Comparison of ENCODE assay signal across 7 mouse cellular contexts in genomic region chr1:71102344-71103173, GRCm38 (mm10). TPM values are rescaled to one million over a fixed set of nuclear protein-coding genes. Genes with fewer than 3 reads are reported as not detected.
DNase-seq lines count a peak whose midpoint lies in the region; ATAC-seq lines count a peak whose summit lies in the region.

TSS of gene Bard1 (minus strand) at chr1:71103146.

- peak within 1 kb of the TSS; percentile 73 for H3K27ac ChIP-seq in embryonic facial prominence, embryonic 11.5 days (replicated peaks; ENCODE audit: low read depth, low read length)
- peak within 1 kb of the TSS; percentile 94 for H3K27ac ChIP-seq in limb, embryonic 10.5 days
- peak within 1 kb of the TSS; percentile 35; the same call in 1 of the 2 replicates for H3K27ac ChIP-seq in midbrain, embryonic 13.5 days

- H3K9ac ChIP-seq in embryonic facial prominence, embryonic 11.5 days (replicated peaks; ENCODE audit: low read length), result peak within 1 kb of the TSS; percentile 79
- H3K9ac ChIP-seq in midbrain, embryonic 13.5 days (replicated peaks), result peak within 1 kb of the TSS; percentile 68

- ATAC-seq in embryonic facial prominence, embryonic 11.5 days (replicated peaks; ENCODE audit: insufficient number of reproducible peaks, low FRiP score, low TSS enrichment, low read depth), result peak; percentile 98
- peak; percentile 83 for ATAC-seq in granulocyte monocyte progenitor cell, adult 5-6 weeks (replicated peaks; ENCODE audit: poor library complexity, severe bottlenecking)
- ATAC-seq in midbrain, embryonic 13.5 days, result peak; percentile 93

- H3K9me3 ChIP-seq in embryonic facial prominence, embryonic 11.5 days (replicated peaks; ENCODE audit: control insufficient read depth, low read length), result no peaks in the 10 kb centered on the region
- H3K9me3 ChIP-seq in limb, embryonic 10.5 days (replicated peaks), result no peaks in the 10 kb centered on the region
- no peaks in the 10 kb centered on the region for H3K9me3 ChIP-seq in midbrain, embryonic 13.5 days

- no peaks in the 10 kb centered on the region for H3K27me3 ChIP-seq in embryonic facial prominence, embryonic 11.5 days (ENCODE audit: control insufficient read depth, insufficient read depth, low read length)
- H3K27me3 ChIP-seq in limb, embryonic 10.5 days (ENCODE audit: low read depth, poor library complexity, severe bottlenecking), result no peaks in the 10 kb centered on the region
- no peaks in the 10 kb centered on the region for H3K27me3 ChIP-seq in midbrain, embryonic 13.5 days

- DNase-seq in adrenal gland, postnatal 14 days, result peak; percentile 98
- peak; percentile 97 for DNase-seq in embryonic facial prominence, embryonic 11.5 days (ENCODE audit: low spot score)
- peak; percentile 97 for DNase-seq in kidney, adult 11 months
- DNase-seq in limb, embryonic 10.5 days (ENCODE audit: low spot score), result peak; percentile 92
- DNase-seq in spleen, adult 12 weeks (ENCODE audit: low spot score), result peak; percentile 97

- H3K4me2 ChIP-seq in embryonic facial prominence, embryonic 11.5 days (ENCODE audit: low read depth, low read length), result peak within 1 kb of the TSS; percentile 73
- peak within 1 kb of the TSS; percentile 88 for H3K4me2 ChIP-seq in midbrain, embryonic 13.5 days (replicated peaks)

- peak within 1 kb of the TSS; percentile 77 for H3K4me3 ChIP-seq in embryonic facial prominence, embryonic 11.5 days (ENCODE audit: low read depth, low read length)
- H3K4me3 ChIP-seq in limb, embryonic 10.5 days, result peak within 1 kb of the TSS; percentile 89
- H3K4me3 ChIP-seq in midbrain, embryonic 13.5 days (replicated peaks), result peak within 1 kb of the TSS; percentile 80

- WGBS in embryonic facial prominence, embryonic 11.5 days, result under 1% methylated on average over 69 of the region's 69 CpGs
- WGBS in limb, embryonic 10.5 days, result under 1% methylated on average over 69 of the region's 69 CpGs
- 0% methylated on average over 69 of the region's 69 CpGs for WGBS in midbrain, embryonic 13.5 days

- H3K36me3 ChIP-seq in embryonic facial prominence, embryonic 11.5 days (replicated peaks; ENCODE audit: control insufficient read depth, insufficient read depth, low read depth, low read length), result no peaks in the 10 kb centered on the region
- H3K36me3 ChIP-seq in limb, embryonic 10.5 days, result peaks cover 3% of the 10 kb centered on the region; the same call in 1 of the 2 replicates
- no peaks in the 10 kb centered on the region for H3K36me3 ChIP-seq in midbrain, embryonic 13.5 days

- no peaks in the 10 kb centered on the region for H3K4me1 ChIP-seq in embryonic facial prominence, embryonic 11.5 days (ENCODE audit: control insufficient read depth, insufficient read depth, low read length)
- H3K4me1 ChIP-seq in limb, embryonic 10.5 days, result peaks cover 14% of the 10 kb centered on the region
- peaks cover 15% of the 10 kb centered on the region for H3K4me1 ChIP-seq in midbrain, embryonic 13.5 days (replicated peaks)

RNA-seq across cellular contexts. Expression of gene Bard1, which starts in this region (rescaled TPM):
- 3.4 and 4.3 TPM in 2 replicates for total RNA-seq in adrenal gland, postnatal 14 days (2021)
- 2.4 and 2.9 TPM in 2 replicates for polyA plus RNA-seq in embryonic facial prominence, embryonic 11.5 days (2014; fragmentation: Nextera tagmentation; extraction: Ambion mirVana)
- total RNA-seq in granulocyte monocyte progenitor cell, adult 5-6 weeks (2014; fragmentation: Nextera tagmentation), result 15.3 and 15.9 TPM in 2 replicates
- 11.2 and 13.6 TPM in 2 replicates for total RNA-seq in granulocyte monocyte progenitor cell, adult 5-6 weeks (2017)
- 2.5 and 3.1 TPM in 2 replicates for polyA plus RNA-seq in limb, embryonic 10.5 days (2016; fragmentation: Nextera tagmentation; extraction: Ambion mirVana)
- polyA plus RNA-seq in midbrain, embryonic 13.5 days (2015; fragmentation: Nextera tagmentation; extraction: Ambion mirVana), result 1.0 and 1.1 TPM in 2 replicates

Comparison
In these comparisons a context has a peak if more than half of its experiments do, and no peak if none do; other contexts are left out.
1. Peak in every context shown above with its lines: DNase-seq, ATAC-seq, H3K4me3 ChIP-seq and H3K27ac ChIP-seq.
2. H3K27ac ChIP-seq: peak in every context shown above with its lines; median percentile 94 in limb, embryonic 10.5 days; 73 in embryonic facial prominence, embryonic 11.5 days; 35 in midbrain, embryonic 13.5 days.